Mouse (Mus musculus): ENCODE measurements at regions not wholly inside any gene's neighbourhood (a gene's known extent, or its start where the extent isn't known, plus 50 kb on each side); places are given as distances from the start of the nearest gene placed in this dataset.

GRCm38 (mm10) chr4:91596619-91597018 lies 196.0 kb upstream of the Elavl2 start:
- H3K9me3 ChIP-seq (ENCODE audit: control insufficient read depth, low read length) = no peaks in the 10 kb centered on the region
- WGBS = 24% methylated on average over 6 of the region's 6 CpGs
- H3K4me2 ChIP-seq (replicated peaks; ENCODE audit: low read depth) = no peak overlapping the region
- TF ChIP-seq CTCF (IDR thresholded peaks at IDR 0.05; ENCODE audit: low read depth) (no peak), EP300 (optimal IDR thresholded peaks at IDR 0.05) (no peak)
- DNase-seq (ENCODE audit: low spot score) = no peak
- H3K4me1 ChIP-seq (replicated peaks; ENCODE audit: control insufficient read depth, insufficient read depth) = no peaks in the 10 kb centered on the region
- no peak overlapping the region for H3K27ac ChIP-seq (replicated peaks)
- ATAC-seq (ENCODE audit: low FRiP score, low TSS enrichment) = no peak
- no peaks in the 10 kb centered on the region for H3K27me3 ChIP-seq (ENCODE audit: control insufficient read depth, insufficient read depth, low read length)
- H3K9ac ChIP-seq (ENCODE audit: low read length) = no peak overlapping the region
- H3K36me3 ChIP-seq (ENCODE audit: control insufficient read depth, insufficient read depth, low read length) = no peaks in the 10 kb centered on the region
- no peak overlapping the region for H3K4me3 ChIP-seq (ENCODE audit: low read depth, low read length)

DNA sequence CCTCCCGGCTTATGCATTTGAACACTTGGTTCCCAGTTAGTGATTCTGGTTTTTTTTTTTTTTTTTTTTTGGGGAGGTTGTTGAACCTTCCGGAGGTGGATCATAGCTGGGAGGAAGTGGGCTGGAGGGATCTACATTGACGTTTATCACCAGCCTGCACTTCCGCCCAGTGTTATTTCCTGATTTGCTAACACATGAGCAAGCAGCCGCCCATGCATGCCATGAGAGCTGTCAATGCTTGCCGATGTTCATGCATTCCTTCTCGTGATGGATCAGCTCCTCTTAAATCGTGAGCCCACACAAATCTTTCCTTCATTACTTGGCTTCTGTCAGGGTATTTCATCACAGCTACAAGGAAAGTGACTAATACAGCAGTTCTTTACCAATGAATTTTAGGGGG lies 195.2 kb upstream of the Elavl2 start:
- no peaks in the 10 kb centered on the region for H3K9me3 ChIP-seq (ENCODE audit: control insufficient read depth, low read length)
- H3K4me1 ChIP-seq (replicated peaks; ENCODE audit: control insufficient read depth, insufficient read depth) = no peaks in the 10 kb centered on the region
- H3K4me3 ChIP-seq (ENCODE audit: low read depth, low read length) = no peak overlapping the region
- H3K27me3 ChIP-seq (ENCODE audit: control insufficient read depth, insufficient read depth, low read length) = no peaks in the 10 kb centered on the region
- H3K36me3 ChIP-seq (ENCODE audit: control insufficient read depth, insufficient read depth, low read length) = no peaks in the 10 kb centered on the region
- no peak overlapping the region for H3K9ac ChIP-seq (ENCODE audit: low read length)
- no peak for TF ChIP-seq EP300 (optimal IDR thresholded peaks at IDR 0.05)
- no peak for TF ChIP-seq CTCF (IDR thresholded peaks at IDR 0.05; ENCODE audit: low read depth)
- WGBS = 33% methylated on average over 8 of the region's 8 CpGs
- ATAC-seq (ENCODE audit: low FRiP score, low TSS enrichment) (no peak), DNase-seq (ENCODE audit: low spot score) (no peak)
- no peak overlapping the region for H3K4me2 ChIP-seq (replicated peaks; ENCODE audit: low read depth)
- no peak overlapping the region for H3K27ac ChIP-seq (replicated peaks)

DNA sequence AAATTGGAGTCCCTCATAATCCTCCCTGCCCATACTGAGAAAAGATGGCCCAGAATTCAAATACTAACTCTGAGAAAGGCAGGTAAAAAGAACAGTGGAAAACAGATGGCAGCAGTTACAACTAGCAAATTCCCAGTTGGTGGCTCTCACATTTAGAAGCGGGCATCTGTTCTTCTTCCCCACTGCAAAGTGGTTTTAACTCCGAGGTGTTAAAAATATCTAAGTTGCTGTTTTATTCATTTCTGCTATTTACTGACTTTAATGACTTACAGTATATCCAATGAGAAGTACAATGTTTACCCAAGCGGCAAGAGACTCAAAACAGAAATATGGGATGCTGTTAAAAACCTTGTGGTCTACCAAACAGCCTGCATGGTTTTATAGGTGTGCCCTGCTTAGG lies 189.2 kb upstream of the Elavl2 start:
- WGBS = 92% methylated on average over 3 of the region's 3 CpGs
- Histone ChIP-seq H3K9me3 (ENCODE audit: control insufficient read depth, low read length) (no peaks in the 10 kb centered on the region), H3K36me3 (ENCODE audit: control insufficient read depth, insufficient read depth, low read length) (no peaks in the 10 kb centered on the region), H3K27ac (replicated peaks) (no peak overlapping the region), H3K4me2 (replicated peaks; ENCODE audit: low read depth) (no peak overlapping the region), H3K4me1 (replicated peaks; ENCODE audit: control insufficient read depth, insufficient read depth) (no peaks in the 10 kb centered on the region), H3K27me3 (ENCODE audit: control insufficient read depth, insufficient read depth, low read length) (no peaks in the 10 kb centered on the region), H3K4me3 (ENCODE audit: low read depth, low read length) (no peak overlapping the region), H3K9ac (ENCODE audit: low read length) (no peak overlapping the region)
- no peak for DNase-seq (ENCODE audit: low spot score)
- no peak for ATAC-seq (ENCODE audit: low FRiP score, low TSS enrichment)
- TF ChIP-seq CTCF (IDR thresholded peaks at IDR 0.05; ENCODE audit: low read depth) (no peak), EP300 (optimal IDR thresholded peaks at IDR 0.05) (no peak)

- Histone ChIP-seq H3K4me1 (replicated peaks; ENCODE audit: control insufficient read depth, insufficient read depth) (no peaks in the 10 kb centered on the region), H3K27me3 (ENCODE audit: control insufficient read depth, insufficient read depth, low read length) (no peaks in the 10 kb centered on the region), H3K36me3 (ENCODE audit: control insufficient read depth, insufficient read depth, low read length) (no peaks in the 10 kb centered on the region), H3K4me3 (ENCODE audit: low read depth, low read length) (no peak overlapping the region), H3K9ac (ENCODE audit: low read length) (no peak overlapping the region), H3K4me2 (replicated peaks; ENCODE audit: low read depth) (no peak overlapping the region), H3K27ac (replicated peaks) (no peak overlapping the region), H3K9me3 (ENCODE audit: control insufficient read depth, low read length) (no peaks in the 10 kb centered on the region)
- TF ChIP-seq EP300 (optimal IDR thresholded peaks at IDR 0.05) = no peak
- TF ChIP-seq CTCF (IDR thresholded peaks at IDR 0.05; ENCODE audit: low read depth) = no peak
- ATAC-seq (ENCODE audit: low FRiP score, low TSS enrichment) = no peak
- no peak for DNase-seq (ENCODE audit: low spot score)
- 82% methylated on average over 1 of the region's 1 CpGs for WGBS
These were observed 187.0 kb upstream of the Elavl2 start for GRCm38 (mm10) chr4:91587541-91588059.

GRCm38 (mm10) chr4:91583035-91583434 lies 182.4 kb upstream of the Elavl2 start:
- H3K36me3 ChIP-seq (ENCODE audit: control insufficient read depth, insufficient read depth, low read length) = no peaks in the 10 kb centered on the region
- H3K9me3 ChIP-seq (ENCODE audit: control insufficient read depth, low read length) = no peaks in the 10 kb centered on the region
- DNase-seq (ENCODE audit: low spot score) (no peak), ATAC-seq (ENCODE audit: low FRiP score, low TSS enrichment) (no peak)
- H3K4me2 ChIP-seq (replicated peaks; ENCODE audit: low read depth) = no peak overlapping the region
- H3K27ac ChIP-seq (replicated peaks) = no peak overlapping the region
- WGBS = 28% methylated on average over 1 of the region's 1 CpGs
- H3K4me3 ChIP-seq (ENCODE audit: low read depth, low read length) = no peak overlapping the region
- TF ChIP-seq CTCF (IDR thresholded peaks at IDR 0.05; ENCODE audit: low read depth) = no peak
- TF ChIP-seq EP300 (optimal IDR thresholded peaks at IDR 0.05) = no peak
- H3K27me3 ChIP-seq (ENCODE audit: control insufficient read depth, insufficient read depth, low read length) = no peaks in the 10 kb centered on the region
- no peaks in the 10 kb centered on the region for H3K4me1 ChIP-seq (replicated peaks; ENCODE audit: control insufficient read depth, insufficient read depth)
- H3K9ac ChIP-seq (ENCODE audit: low read length) = no peak overlapping the region

DNA sequence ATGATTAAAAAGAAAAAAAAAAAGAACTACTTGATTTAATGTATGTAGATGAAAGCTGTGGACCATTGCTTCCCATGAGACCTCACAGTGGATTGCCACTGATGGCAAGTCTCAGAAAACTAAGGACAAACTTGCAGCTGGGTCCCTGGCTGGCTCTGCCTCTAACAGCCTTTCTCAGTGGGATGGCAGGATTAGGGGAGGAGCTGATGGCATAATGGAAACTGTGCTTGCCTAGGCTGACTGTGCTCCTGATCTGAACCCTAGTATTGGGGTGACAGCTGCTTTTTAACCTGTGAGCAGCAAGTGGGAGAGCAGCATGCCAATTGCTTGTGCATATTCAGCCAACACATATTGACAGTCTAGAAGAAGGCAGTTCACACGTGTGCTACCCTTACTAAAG lies 156.9 kb upstream of the Elavl2 start:
- Histone ChIP-seq H3K4me1 (replicated peaks; ENCODE audit: control insufficient read depth, insufficient read depth) (no peaks in the 10 kb centered on the region), H3K27me3 (ENCODE audit: control insufficient read depth, insufficient read depth, low read length) (no peaks in the 10 kb centered on the region), H3K9ac (ENCODE audit: low read length) (no peak overlapping the region), H3K36me3 (ENCODE audit: control insufficient read depth, insufficient read depth, low read length) (no peaks in the 10 kb centered on the region), H3K27ac (replicated peaks) (no peak overlapping the region), H3K4me2 (replicated peaks; ENCODE audit: low read depth) (no peak overlapping the region), H3K9me3 (ENCODE audit: control insufficient read depth, low read length) (no peaks in the 10 kb centered on the region), H3K4me3 (ENCODE audit: low read depth, low read length) (no peak overlapping the region)
- no peak for TF ChIP-seq CTCF (IDR thresholded peaks at IDR 0.05; ENCODE audit: low read depth)
- TF ChIP-seq EP300 (optimal IDR thresholded peaks at IDR 0.05) = no peak
- DNase-seq (ENCODE audit: low spot score) (no peak), ATAC-seq (ENCODE audit: low FRiP score, low TSS enrichment) (no peak)
- 52% methylated on average over 1 of the region's 1 CpGs for WGBS

All from stomach, postnatal 0 days (tissue).